Mouse (Mus musculus) cortical plate, adult 2 months (tissue): Measurements from ENCODE around the gene Scel.

Source experiments
- CTCF ChIP-seq: fragments of 200-500 bp; IDR thresholded peaks from 2 replicates; pipeline ENCODE4 v1.5.1; 2011; ENCODE audit warnings: mild to moderate bottlenecking, control low read depth, low read length; ENCODE audit not compliant: insufficient read depth; ENCODE audit errors: extremely low read depth
- POLR2A ChIP-seq: fragments of 200-500 bp; IDR thresholded peaks from 2 replicates; pipeline ENCODE4 v1.6.1; 2011; ENCODE audit warnings: mild to moderate bottlenecking, low read length, control low read depth; ENCODE audit not compliant: insufficient read depth; ENCODE audit errors: extremely low read depth

- TF ChIP-seq POLR2A: peak; percentile 96
- TF ChIP-seq CTCF: no peak
These were observed 136.8 kb downstream of the Scel start, which contains the start of gene Slain1 for GRCm38 (mm10) chr14:103649896-103650334.
